Mouse (Mus musculus) C2C12 (cell line): ENCODE data around the gene Krt13. TPM values are rescaled to one million over a fixed set of nuclear protein-coding genes. Genes with fewer than 3 reads are reported as not detected.

ENCODE experiments used
- H3K27me3 ChIP-seq: one replicate; pipeline ENCODE4 v1.6.1; 2011; ENCODE audit not compliant: control insufficient read depth, insufficient read depth, insufficient read length
- H3K36me3 ChIP-seq: one replicate; pipeline ENCODE4 v1.6.1; 2011; ENCODE audit not compliant: control insufficient read depth, insufficient read depth
- H3K4me3 ChIP-seq: one replicate; pipeline ENCODE4 v1.5.1; 2011; ENCODE audit warnings: mild to moderate bottlenecking, control low read depth; ENCODE audit not compliant: poor library complexity, insufficient read depth, severe bottlenecking
- H3K79me2 ChIP-seq: one replicate; pipeline ENCODE4 v1.6.1; 2011; ENCODE audit not compliant: control insufficient read depth, insufficient read depth
- H3K79me3 ChIP-seq: one replicate; pipeline ENCODE4 v1.6.1; 2011; ENCODE audit warnings: low read depth, control low read depth
- H3ac ChIP-seq: one replicate; pipeline ENCODE3; 2011; ENCODE audit warnings: low read depth; ENCODE audit not compliant: control insufficient read depth, insufficient read length
- CEBPB ChIP-seq: IDR thresholded peaks from one replicate; pipeline ENCODE4 v1.6.1; 2011; ENCODE audit warnings: low read depth, mild to moderate bottlenecking, control low read depth, moderate library complexity
- CTCF ChIP-seq: IDR thresholded peaks from one replicate; pipeline ENCODE4 v1.5.1; 2011; ENCODE audit not compliant: control insufficient read depth, insufficient read depth, insufficient read length
- FOSL1 ChIP-seq: IDR thresholded peaks from one replicate; pipeline ENCODE4 v1.8.0; 2011; ENCODE audit warnings: mild to moderate bottlenecking, low read length; ENCODE audit not compliant: poor library complexity, insufficient read depth, severe bottlenecking
- MAX ChIP-seq: IDR thresholded peaks from one replicate; pipeline ENCODE4 v1.6.1; 2011; ENCODE audit warnings: mild to moderate bottlenecking, control low read depth
- MYOD1 ChIP-seq: IDR thresholded peaks from one replicate; pipeline ENCODE4 v1.6.1; 2011; ENCODE audit warnings: low read depth; ENCODE audit not compliant: control insufficient read depth, insufficient read length
- MYOG ChIP-seq: IDR thresholded peaks from one replicate; pipeline ENCODE4 v1.6.1; 2011; ENCODE audit not compliant: control insufficient read depth, insufficient read length; ENCODE audit errors: extremely low read depth
- USF1 ChIP-seq: IDR thresholded peaks from one replicate; pipeline ENCODE4 v1.6.1; 2011; ENCODE audit warnings: low read depth, mild to moderate bottlenecking, control low read depth, moderate library complexity
- polyA plus RNA-seq: library from polyadenylated mRNA; unstranded; fragments of >200 nt; fragmentation: generic; extraction: Trizol; gene quantifications from one replicate; pipeline ENCODE4 v1.2.1, GENCODE M21; 2012; ENCODE audit warnings: missing spikeins

Gene Krt13
- polyA plus RNA-seq, 1 experiment = 20.0 TPM

DNA sequence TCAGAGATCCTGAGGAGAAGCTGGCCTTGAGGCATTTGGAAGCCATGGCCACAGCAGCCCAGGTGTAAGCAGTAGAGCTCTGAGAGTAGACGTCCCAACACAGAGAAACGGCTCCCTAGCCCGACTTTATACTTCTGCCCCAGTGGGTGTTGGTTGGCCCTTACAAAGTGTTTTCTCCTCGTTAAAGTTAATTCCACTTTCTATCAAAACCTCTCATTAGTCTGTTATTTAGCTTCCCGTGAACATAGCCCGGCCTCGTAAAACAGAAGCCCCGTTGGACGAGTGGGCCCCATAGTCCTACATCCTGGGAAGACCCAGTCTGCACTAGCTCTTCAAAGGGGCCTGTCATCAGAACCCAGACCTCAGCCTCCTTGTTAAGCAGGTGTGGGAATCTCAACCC lies 25.2 kb downstream of the Krt13 start, which contains the start of gene Krt35:
Gene Krt35, minus strand, starts transcription at position 101 of the 400 bp plus-strand sequence.
- Histone ChIP-seq H3ac (no peak within 1 kb of the TSS), H3K36me3 (no peaks in the 10 kb centered on the region), H3K4me3 (no peak within 1 kb of the TSS), H3K79me2 (no peaks in the 10 kb centered on the region), H3K27me3 (peaks cover 21% of the 10 kb centered on the region), H3K79me3 (no peaks in the 10 kb centered on the region)
- no peak for TF ChIP-seq CTCF
- no peak for TF ChIP-seq FOSL1
- no peak for TF ChIP-seq CEBPB
- TF ChIP-seq MYOG = no peak
- no peak for TF ChIP-seq USF1
- TF ChIP-seq MAX = no peak

DNA sequence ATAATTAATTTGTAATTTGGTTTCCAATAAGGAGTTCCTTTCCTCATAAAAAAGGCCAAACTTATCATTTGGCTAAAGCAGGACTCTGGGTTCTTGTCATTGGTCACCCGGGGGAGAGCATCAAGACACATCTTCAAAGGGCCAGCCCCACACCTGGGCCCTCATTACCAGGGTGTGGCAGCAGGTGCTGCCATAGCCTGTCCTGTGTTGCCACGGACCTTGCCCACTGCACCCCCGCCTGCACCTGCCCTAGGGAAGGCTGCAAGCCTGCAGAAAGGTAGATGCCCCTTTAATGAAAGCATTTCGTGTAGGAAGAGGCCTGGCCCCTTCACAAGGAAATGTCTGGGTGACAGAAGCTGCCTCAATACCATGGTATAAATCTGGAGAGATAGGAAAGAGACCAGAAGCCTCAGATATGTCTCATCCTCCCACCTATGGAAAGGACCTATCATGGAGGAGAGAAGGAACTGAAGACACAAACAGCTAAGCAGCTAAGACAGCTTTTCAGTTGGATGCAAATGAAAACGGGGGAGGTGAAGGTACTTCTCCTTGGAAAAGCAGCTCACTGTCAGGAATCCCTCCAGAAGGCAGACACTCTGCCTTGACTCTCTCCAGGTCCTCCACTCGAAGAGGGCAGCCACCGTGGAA lies 32.9 kb downstream of the Krt13 start:
- Histone ChIP-seq H3K27me3 (peaks cover 15% of the 10 kb centered on the region), H3K79me3 (no peaks in the 10 kb centered on the region), H3ac (no peak overlapping the region), H3K79me2 (no peaks in the 10 kb centered on the region), H3K4me3 (no peak overlapping the region), H3K36me3 (no peaks in the 10 kb centered on the region)
- TF ChIP-seq MYOD1 (no peak), MYOG (no peak), MAX (no peak), FOSL1 (no peak), CTCF (no peak), CEBPB (no peak), USF1 (no peak)

DNA sequence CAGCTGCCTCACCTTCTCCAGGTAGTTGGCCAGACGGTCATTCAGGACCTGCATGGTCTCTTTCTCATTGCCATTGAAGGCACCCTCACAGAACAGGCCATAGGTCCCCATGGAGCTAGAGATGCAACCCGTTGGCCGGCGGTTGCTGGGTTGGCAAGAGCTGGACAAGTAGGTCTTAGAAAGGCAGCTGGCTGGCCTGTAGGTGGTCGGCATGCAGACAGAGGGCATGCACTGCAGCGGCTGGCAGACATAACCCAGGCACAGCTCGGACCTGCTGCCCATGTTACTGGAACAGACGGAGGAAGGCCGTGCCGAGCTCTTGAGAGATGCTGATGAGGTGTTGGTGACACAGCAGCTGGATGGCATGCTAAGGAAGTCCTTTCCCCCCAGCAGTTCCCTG lies 33.5 kb downstream of the Krt13 start, which contains the start of gene Krt32:
Gene Krt32, minus strand, starts transcription at position 366 of the 400 bp plus-strand sequence.
- Histone ChIP-seq H3ac (no peak within 1 kb of the TSS), H3K36me3 (no peaks in the 10 kb centered on the region), H3K4me3 (no peak within 1 kb of the TSS), H3K27me3 (peaks cover 15% of the 10 kb centered on the region), H3K79me2 (no peaks in the 10 kb centered on the region), H3K79me3 (no peaks in the 10 kb centered on the region)
- TF ChIP-seq MYOD1 (no peak), MYOG (no peak), MAX (no peak), FOSL1 (no peak), CEBPB (no peak), USF1 (no peak), CTCF (no peak)

GRCm38 (mm10) chr11:100073873-100074272 lies 47.5 kb downstream of the Krt13 start:
- H3ac ChIP-seq = no peak overlapping the region
- TF ChIP-seq CTCF = no peak
- TF ChIP-seq MYOG = no peak
- no peak for TF ChIP-seq MAX
- no peak for TF ChIP-seq MYOD1
- no peak for TF ChIP-seq CEBPB
- no peak for TF ChIP-seq FOSL1
- no peak for TF ChIP-seq USF1
- H3K4me3 ChIP-seq = no peak overlapping the region
- H3K79me3 ChIP-seq = no peaks in the 10 kb centered on the region
- no peaks in the 10 kb centered on the region for H3K79me2 ChIP-seq
- H3K27me3 ChIP-seq = no peaks in the 10 kb centered on the region
- H3K36me3 ChIP-seq = no peaks in the 10 kb centered on the region

Other genes with a start within 250 kb of the Krt13 start
- gene Krtap9-1, start 248.2 kb downstream of the Krt13 start, polyA plus RNA-seq = not detected
- not detected for gene Gm11567, start 242.4 kb downstream of the Krt13 start, polyA plus RNA-seq
- gene Krtap31-1, start 213.6 kb downstream of the Krt13 start, polyA plus RNA-seq = not detected
- gene Gm11565, start 206.8 kb downstream of the Krt13 start, polyA plus RNA-seq = not detected
- not detected for gene Krtap31-2, start 185.3 kb downstream of the Krt13 start, polyA plus RNA-seq
- not detected for gene Krtap9-5, start 173.1 kb downstream of the Krt13 start, polyA plus RNA-seq
- gene Krtap29-1, start 142.5 kb downstream of the Krt13 start, polyA plus RNA-seq = not detected
- gene Krtap16-1, start 135.0 kb downstream of the Krt13 start, polyA plus RNA-seq = not detected
- gene Krtap17-1, start 127.6 kb downstream of the Krt13 start, polyA plus RNA-seq = not detected
- gene Krt33a, start 105.4 kb downstream of the Krt13 start, polyA plus RNA-seq = 0.02 TPM
- not detected for gene Krt33b, start 91.7 kb downstream of the Krt13 start, polyA plus RNA-seq
- gene Krt34, start 80.0 kb downstream of the Krt13 start, polyA plus RNA-seq = not detected
- not detected for gene Krt31, start 71.0 kb downstream of the Krt13 start, polyA plus RNA-seq
- not detected for gene Krt32, start 33.3 kb downstream of the Krt13 start, polyA plus RNA-seq
- not detected for gene Krt35, start 25.3 kb downstream of the Krt13 start, polyA plus RNA-seq
- gene Krt36, start 15.9 kb downstream of the Krt13 start, polyA plus RNA-seq = 0.14 TPM
- 0.02 TPM for gene Krt15, start 14.4 kb upstream of the Krt13 start, polyA plus RNA-seq
- 3.5 TPM for gene Krt19, start 27.1 kb upstream of the Krt13 start, polyA plus RNA-seq
- gene Krt9, start 71.7 kb upstream of the Krt13 start, polyA plus RNA-seq = 1.8 TPM
- gene Krt14, start 86.0 kb upstream of the Krt13 start, polyA plus RNA-seq = 32.4 TPM
- 0.21 TPM for gene Krt16, start 127.3 kb upstream of the Krt13 start, polyA plus RNA-seq
- gene Krt17, start 139.5 kb upstream of the Krt13 start, polyA plus RNA-seq = 0.04 TPM
- not detected for gene Krt42, start 148.3 kb upstream of the Krt13 start, polyA plus RNA-seq
- 1,136 TPM for gene Eif1, start 198.3 kb upstream of the Krt13 start, polyA plus RNA-seq
- not detected for gene Gast, start 212.8 kb upstream of the Krt13 start, polyA plus RNA-seq
- 1.9 TPM for gene Hap1, start 234.6 kb upstream of the Krt13 start, polyA plus RNA-seq